Mouse (Mus musculus) brain, embryonic 18.5 days (tissue): ENCODE data around the gene Cd3eap.

Experiments used
- DNase-seq: peaks from one replicate; pipeline ENCODE4 v3.0.0-alpha.2; 2012; ENCODE audit warnings: low read depth, low spot score

The Cd3eap gene

GRCm38 (mm10) chr7:19361720-19362119, 2.4 kb upstream of the Cd3eap start:
- no peak for DNase-seq

GRCm38 (mm10) chr7:19360944-19361343, 1.7 kb upstream of the Cd3eap start:
- peak; percentile 69 for DNase-seq

- DNase-seq, result no peak
These were observed 784 bp upstream of the Cd3eap start for GRCm38 (mm10) chr7:19359892-19360641.

GRCm38 (mm10) chr7:19358634-19359033, 649 bp downstream of the Cd3eap start:
- no peak for DNase-seq

GRCm38 (mm10) chr7:19357381-19358375, 1.6 kb downstream of the Cd3eap start:
- DNase-seq, result no peak

- no peak for DNase-seq
These were observed 3.0 kb downstream of the Cd3eap start for GRCm38 (mm10) chr7:19356311-19356710.

- DNase-seq, result no peak
These were observed 4.3 kb downstream of the Cd3eap start for GRCm38 (mm10) chr7:19354991-19355390.

- DNase-seq, result no peak
These were observed 9.1 kb downstream of the Cd3eap start for GRCm38 (mm10) chr7:19350221-19350620.

- no peak for DNase-seq
These were observed 9.9 kb downstream of the Cd3eap start for GRCm38 (mm10) chr7:19349188-19349915.

GRCm38 (mm10) chr7:19344938-19345471, 14.3 kb downstream of the Cd3eap start:
- peak; percentile 90 for DNase-seq

- no peak for DNase-seq
These were observed 14.9 kb downstream of the Cd3eap start, which contains the start of gene Ercc1 for GRCm38 (mm10) chr7:19344237-19344847. TSS of gene Ercc1 (plus strand) at chr7:19344778.

- DNase-seq, result no peak
These were observed 16.0 kb downstream of the Cd3eap start for GRCm38 (mm10) chr7:19343210-19343808.

- DNase-seq, result no peak
These were observed 16.7 kb downstream of the Cd3eap start for GRCm38 (mm10) chr7:19342481-19343027.

- no peak for DNase-seq
These were observed 17.4 kb downstream of the Cd3eap start for GRCm38 (mm10) chr7:19341761-19342409.

- no peak for DNase-seq
These were observed 18.0 kb downstream of the Cd3eap start for GRCm38 (mm10) chr7:19341250-19341649.

- no peak for DNase-seq
These were observed 20.7 kb downstream of the Cd3eap start for GRCm38 (mm10) chr7:19338596-19338995.

- no peak for DNase-seq
These were observed 21.2 kb downstream of the Cd3eap start for GRCm38 (mm10) chr7:19338060-19338459.

- no peak for DNase-seq
These were observed 22.2 kb downstream of the Cd3eap start for GRCm38 (mm10) chr7:19337122-19337521.

GRCm38 (mm10) chr7:19335583-19335982, 23.7 kb downstream of the Cd3eap start:
- DNase-seq, result no peak
